Mouse (Mus musculus) kidney, adult 2 months (tissue): Measurements from ENCODE around the gene Zpbp2.

Experiments
- CTCF ChIP-seq: fragments of 200-500 bp; conservative IDR thresholded peaks from 2 replicates; pipeline ENCODE4 v1.5.1; 2011; ENCODE audit warnings: low read depth, mild to moderate bottlenecking, control low read depth, low read length, moderate library complexity, mixed read lengths; ENCODE audit not compliant: insufficient read depth, insufficient read length
- POLR2A ChIP-seq: fragments of 200-500 bp; IDR thresholded peaks from one replicate; pipeline ENCODE4 v1.6.1; 2011; ENCODE audit warnings: low read depth, low read length, control low read depth

- no peak for TF ChIP-seq CTCF
- no peak for TF ChIP-seq POLR2A
Measured at GRCm38 (mm10) chr11:98598851-98599290, 48.0 kb downstream of the Zpbp2 start.
